Mouse (Mus musculus): ENCODE measurements around the gene Srsf10. TPM values are rescaled to one million over a fixed set of nuclear protein-coding genes. Genes with fewer than 3 reads are reported as not detected.

Gene Srsf10
- total RNA-seq, 2 experiments from 2014 or later: 70.1 to 74.8 TPM

GRCm38 (mm10) chr4:135851942-135852341, 3.6 kb upstream of the Srsf10 start:
- DNase-seq (ENCODE audit: extremely low spot score in 1 of 2, low spot score in 2 of 2): no peak
- intact Hi-C loops (cut with DNase I): no loop called here

DNA sequence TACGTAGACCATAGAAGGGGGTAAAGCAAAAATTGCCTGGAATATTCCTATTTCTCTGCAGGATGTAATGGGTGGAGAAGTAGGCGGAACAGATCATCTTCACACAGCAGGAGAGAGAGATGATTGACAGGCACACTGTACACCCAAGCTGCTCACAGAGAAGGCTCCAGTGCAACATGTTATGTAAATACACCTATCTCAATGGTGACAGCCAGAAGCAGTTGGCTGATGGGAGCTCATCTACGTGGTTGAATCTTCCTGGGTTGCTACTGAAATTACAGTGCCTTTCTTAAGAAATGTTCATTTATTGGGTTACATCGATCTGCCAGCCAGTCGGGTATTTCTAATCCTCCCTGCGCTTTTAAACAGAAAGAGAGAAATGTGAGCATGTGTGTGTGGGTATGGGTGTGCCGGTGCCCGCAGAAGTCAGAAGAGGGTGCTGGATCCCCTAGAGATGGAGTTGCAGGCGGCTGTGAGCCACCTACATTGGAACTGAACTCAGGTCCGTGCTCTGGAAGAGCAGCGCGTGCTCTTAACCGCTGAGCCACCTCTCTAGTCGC, 1.5 kb upstream of the Srsf10 start:
- intact Hi-C loops (cut with DNase I): no loop called here
- DNase-seq (ENCODE audit: extremely low spot score in 1 of 2, low spot score in 2 of 2): no peak

- DNase-seq (ENCODE audit: extremely low spot score in 1 of 2, low spot score in 2 of 2): no peak
- intact Hi-C loops (cut with DNase I): no loop called here
These were observed 917 bp upstream of the Srsf10 start for GRCm38 (mm10) chr4:135854630-135855029.

DNA sequence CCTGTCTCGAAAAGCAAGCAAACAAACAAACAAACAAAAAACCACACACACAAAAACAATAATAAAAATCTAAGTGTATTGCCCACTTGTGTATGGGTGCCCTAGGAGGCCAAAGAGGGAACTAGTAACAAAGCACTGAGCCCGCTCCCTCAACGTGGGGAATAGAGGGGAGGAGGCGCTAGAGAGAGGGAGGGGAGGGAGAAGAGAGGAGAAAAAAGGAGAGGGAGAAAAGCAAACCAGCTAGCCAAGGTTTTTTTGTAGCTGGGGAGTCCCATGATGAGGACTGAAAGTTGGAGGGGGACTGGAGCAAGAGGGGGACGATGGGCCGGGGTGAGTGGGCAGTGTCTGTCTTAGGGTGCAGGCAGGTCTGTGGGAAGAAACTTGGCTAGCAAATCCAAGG, 467 bp upstream of the Srsf10 start:
- intact Hi-C loops (cut with DNase I): no loop called here
- DNase-seq (ENCODE audit: extremely low spot score in 1 of 2, low spot score in 2 of 2): no peak

DNA sequence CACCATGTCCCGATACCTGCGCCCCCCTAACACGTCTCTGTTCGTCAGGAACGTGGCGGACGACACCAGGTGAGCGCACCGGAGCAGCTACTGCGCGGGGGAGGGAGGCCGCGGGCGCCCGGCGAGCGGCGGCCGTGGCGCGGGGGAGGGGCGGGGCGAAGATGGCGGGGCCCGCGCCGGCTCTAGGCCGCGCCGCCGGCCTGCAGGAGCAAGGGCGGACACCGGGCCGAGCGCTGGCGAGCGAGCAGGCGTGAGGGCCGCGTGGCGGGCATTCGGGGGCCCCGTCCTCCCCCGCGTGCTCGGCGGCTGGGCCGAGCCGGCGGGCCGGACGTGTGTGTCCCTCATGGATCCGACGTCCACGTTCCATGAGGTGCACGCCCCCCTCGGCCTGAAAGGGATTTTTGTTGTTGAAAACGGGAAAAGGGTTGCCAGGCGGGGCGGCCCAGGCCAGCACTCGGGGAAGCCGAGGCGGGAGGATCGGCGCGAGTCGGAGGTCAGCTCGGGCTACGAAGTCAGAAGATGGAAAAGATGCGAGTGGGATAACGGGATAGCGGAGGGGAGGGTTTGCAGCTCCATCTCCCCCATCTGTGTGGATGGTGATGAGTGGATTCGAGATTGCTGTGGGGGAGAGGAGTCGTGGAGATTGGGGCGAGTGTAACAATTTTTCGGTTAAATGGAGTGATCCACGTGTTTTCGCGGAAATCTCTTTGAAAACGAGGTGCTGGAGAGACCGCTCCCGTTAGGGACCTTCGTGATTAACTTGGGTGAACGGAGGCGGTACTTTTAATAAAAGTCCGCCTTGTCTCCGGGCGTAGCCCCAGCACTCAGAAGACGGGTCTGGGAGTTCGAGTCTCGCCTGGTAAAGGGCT, 910 bp downstream of the Srsf10 start:
- DNase-seq (ENCODE audit: extremely low spot score in 1 of 2, low spot score in 2 of 2): peak; percentile 49 to 89
- intact Hi-C loops (cut with DNase I): loop anchor here (1.0 kb wide), 1 partner anchor 16 kb away; no protein-coding TSS in a partner anchor

DNA sequence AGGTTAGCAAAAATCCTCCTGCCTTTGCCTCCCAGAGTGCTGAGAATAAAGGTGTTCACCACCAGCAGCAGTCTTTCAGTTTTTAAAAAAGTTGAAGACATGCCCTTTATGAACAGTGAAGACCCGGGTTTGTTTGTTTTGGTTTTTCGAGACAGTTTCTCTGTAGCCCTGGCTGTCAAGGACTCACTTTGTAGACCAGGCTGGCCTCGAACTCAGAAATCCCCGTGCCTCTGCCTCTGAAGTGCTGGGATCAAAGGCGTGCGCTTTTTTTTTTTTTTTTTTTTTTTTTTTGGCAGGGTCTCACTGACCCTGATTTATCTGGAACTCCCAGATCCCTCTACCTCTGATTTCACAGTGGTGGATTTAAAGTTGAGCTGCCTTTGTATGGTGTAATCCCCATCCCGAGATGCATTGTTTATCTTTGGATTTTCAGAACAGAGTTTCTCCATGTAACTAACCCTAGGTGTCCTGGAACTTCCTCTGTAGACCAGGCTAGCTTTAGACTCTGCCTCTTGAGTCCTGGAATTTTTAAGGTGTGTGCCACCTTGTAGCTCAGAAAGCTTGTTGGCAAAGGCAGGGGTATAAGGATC, 2.1 kb downstream of the Srsf10 start:
- no peak for DNase-seq (ENCODE audit: extremely low spot score in 1 of 2, low spot score in 2 of 2)
- intact Hi-C loops (cut with DNase I): loop anchor here (1.0 kb wide), 1 partner anchor 15 kb away; no protein-coding TSS in a partner anchor

DNA sequence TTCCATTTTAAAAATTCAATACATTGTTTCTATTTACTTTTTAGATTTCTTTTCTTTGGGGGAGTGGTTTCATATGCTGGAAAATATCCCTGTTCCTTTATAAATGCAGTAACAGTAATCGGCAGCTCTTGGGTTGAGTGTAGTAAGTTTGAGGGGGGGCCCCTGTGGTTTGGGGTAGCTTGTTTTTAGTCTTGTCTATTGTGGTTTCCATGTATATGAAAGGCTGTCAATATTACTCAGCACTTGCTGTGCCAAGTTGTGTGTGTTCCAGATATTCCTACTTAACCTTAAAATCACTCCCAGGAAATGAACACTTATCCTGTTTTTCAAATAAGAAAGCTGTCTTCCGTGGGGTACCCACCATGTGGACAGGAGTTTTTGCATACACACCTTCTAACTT, 13.4 kb downstream of the Srsf10 start:
- intact Hi-C loops (cut with DNase I): no loop called here
- no peak for DNase-seq (ENCODE audit: extremely low spot score in 1 of 2, low spot score in 2 of 2)

DNA sequence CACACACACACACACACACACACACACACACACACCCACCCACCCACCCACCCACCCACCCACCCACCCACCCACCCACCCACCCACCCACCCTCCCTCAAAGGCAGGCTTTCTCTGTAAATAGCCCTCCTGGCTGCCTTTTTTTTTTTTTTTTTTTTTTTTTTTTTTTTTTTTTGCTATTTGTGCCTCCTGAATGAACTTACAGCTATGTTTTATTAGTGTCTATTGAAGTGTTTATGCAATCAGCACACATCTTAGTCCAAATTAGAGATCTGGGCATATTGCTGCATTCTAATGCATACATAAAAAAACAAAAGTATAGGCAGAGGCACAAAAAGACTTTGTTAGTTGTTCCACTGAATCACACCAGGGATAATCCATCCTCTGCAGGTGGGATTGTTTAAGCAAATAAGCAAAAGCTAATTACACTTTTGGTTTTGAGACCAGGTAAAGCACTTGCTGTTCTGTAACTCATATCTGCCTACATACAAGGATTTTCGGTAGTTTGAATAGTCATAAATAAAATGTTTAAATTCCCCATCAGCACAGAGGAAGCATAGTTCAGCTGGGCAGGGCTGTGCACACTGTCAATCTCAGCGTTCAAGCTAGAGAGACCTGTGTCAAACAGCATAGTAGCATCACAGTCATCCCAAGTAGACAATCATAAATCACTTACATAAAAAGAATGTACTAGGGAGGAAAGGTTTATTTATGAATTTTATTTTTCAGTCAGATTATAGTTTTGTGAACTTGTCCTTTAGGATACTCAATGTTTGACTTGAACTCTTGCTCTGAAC, 14.9 kb downstream of the Srsf10 start:
- DNase-seq (ENCODE audit: extremely low spot score in 1 of 2, low spot score in 2 of 2): no peak
- intact Hi-C loops (cut with DNase I): loop anchor here (5.0 kb wide), 1 partner anchor 43 kb away; no protein-coding TSS in a partner anchor

DNA sequence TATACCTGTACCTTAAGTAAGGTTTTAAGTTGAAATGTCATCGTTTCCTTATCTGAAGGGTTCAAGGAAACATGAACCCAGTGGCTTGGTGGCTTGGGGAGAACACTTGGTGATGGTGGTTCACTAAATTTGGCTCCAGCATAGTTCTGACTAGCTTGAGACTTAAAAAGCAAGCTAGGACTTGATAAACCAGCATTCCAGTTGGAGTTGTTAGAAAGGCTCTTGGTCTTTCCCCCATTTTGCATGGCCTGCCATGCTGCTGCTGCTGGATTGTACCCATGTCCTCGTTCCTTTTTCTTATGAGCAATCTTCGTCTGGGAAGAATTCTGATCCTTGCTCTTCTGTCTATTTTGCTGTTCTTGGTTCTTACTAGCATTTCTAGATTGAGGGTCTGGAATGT, 16.5 kb downstream of the Srsf10 start:
- no peak for DNase-seq (ENCODE audit: extremely low spot score in 1 of 2, low spot score in 2 of 2)
- intact Hi-C loops (cut with DNase I): loop anchor here (1.0 to 5.0 kb wide), 2 partner anchors 15 to 45 kb away; no protein-coding TSS in a partner anchor

DNA sequence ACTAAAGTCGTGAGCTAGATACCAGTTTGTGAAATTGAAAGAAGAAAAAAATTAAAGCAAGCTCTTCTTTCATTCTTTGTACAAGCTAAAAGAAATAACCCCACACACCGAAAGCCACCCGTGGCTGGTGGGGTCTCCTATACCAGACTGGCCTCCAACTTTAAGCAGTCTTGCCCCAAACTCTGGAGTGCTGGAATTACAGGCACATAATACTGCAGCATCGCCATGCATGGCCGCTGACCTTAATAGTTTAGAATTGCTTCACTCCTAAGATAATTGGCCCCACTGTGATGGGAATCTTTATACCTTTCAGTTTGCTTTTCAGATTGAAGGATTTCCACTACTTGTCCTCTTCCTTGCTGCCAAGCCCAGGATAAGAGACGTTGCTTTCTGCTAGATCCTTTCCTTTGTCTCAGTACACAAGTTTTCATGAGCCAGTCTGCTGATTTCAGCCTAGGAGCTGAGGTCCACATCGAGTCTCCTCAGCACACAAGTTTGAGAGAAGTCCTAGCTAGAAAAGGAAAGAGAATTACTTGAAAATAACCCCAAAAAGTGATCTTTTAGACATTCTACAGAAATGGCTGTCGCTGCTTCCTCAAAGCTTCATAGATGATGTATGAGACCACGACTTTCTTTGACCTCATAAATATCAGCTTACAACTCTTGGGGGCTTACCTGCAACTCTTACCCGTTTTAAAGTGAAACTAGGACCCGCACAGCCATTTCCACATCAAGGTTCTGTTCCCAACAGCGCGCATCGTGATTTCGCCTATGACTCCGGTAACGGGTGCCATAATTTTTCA, 17.2 kb downstream of the Srsf10 start:
- DNase-seq (ENCODE audit: extremely low spot score in 1 of 2, low spot score in 2 of 2): no peak
- intact Hi-C loops (cut with DNase I): loop anchor here (1.0 to 5.0 kb wide), 2 partner anchors 15 to 45 kb away; no protein-coding TSS in a partner anchor

GRCm38 (mm10) chr4:135873526-135874202, 18.1 kb downstream of the Srsf10 start, which contains the start of gene Pnrc2:
Gene Pnrc2, minus strand, starts transcription at chr4:135873850.
- intact Hi-C loops (cut with DNase I): loop anchor here (5.0 kb wide), 1 partner anchor 46 kb away; no protein-coding TSS in a partner anchor
- DNase-seq (ENCODE audit: extremely low spot score in 1 of 2, low spot score in 2 of 2): peak; percentile 90 to 95

- no peak for DNase-seq (ENCODE audit: extremely low spot score in 1 of 2, low spot score in 2 of 2)
- intact Hi-C loops (cut with DNase I): loop anchor here (5.0 kb wide), 1 partner anchor 48 kb away; no protein-coding TSS in a partner anchor
These were observed 19.3 kb downstream of the Srsf10 start for GRCm38 (mm10) chr4:135874564-135875535.

- intact Hi-C loops (cut with DNase I): no loop called here
- no peak for DNase-seq (ENCODE audit: extremely low spot score in 1 of 2, low spot score in 2 of 2)
These were observed 20.0 kb downstream of the Srsf10 start for GRCm38 (mm10) chr4:135875546-135875945.

- DNase-seq (ENCODE audit: extremely low spot score in 1 of 2, low spot score in 2 of 2): peak in 1 of 2 experiments; percentile 80
- intact Hi-C loops (cut with DNase I): loop anchor here (2.0 kb wide), 1 partner anchor 75 kb away; no protein-coding TSS in a partner anchor
These were observed 20.5 kb downstream of the Srsf10 start for GRCm38 (mm10) chr4:135875991-135876582.

GRCm38 (mm10) chr4:135876583-135877020, 21.1 kb downstream of the Srsf10 start:
- DNase-seq (ENCODE audit: extremely low spot score in 1 of 2, low spot score in 2 of 2): peak; percentile 62 to 90
- intact Hi-C loops (cut with DNase I): loop anchor here (2.0 kb wide), 1 partner anchor 76 kb away; no protein-coding TSS in a partner anchor

GRCm38 (mm10) chr4:135877742-135878141, 22.2 kb downstream of the Srsf10 start:
- no peak for DNase-seq (ENCODE audit: extremely low spot score in 1 of 2, low spot score in 2 of 2)
- intact Hi-C loops (cut with DNase I): loop anchor here (2.0 kb wide), 1 partner anchor 77 kb away; no protein-coding TSS in a partner anchor

All from left cerebral cortex, postnatal 10 days (tissue).